Mouse (Mus musculus) heart, adult 2 months (tissue): ENCODE results near the gene Csnka2ip.

Source experiments
- CTCF ChIP-seq: fragments of 200-600 bp; IDR thresholded peaks from 2 replicates; pipeline ENCODE4 v1.8.1; 2022; ENCODE audit warnings: antibody characterized with exemption, mild to moderate bottlenecking, moderate library complexity
- POLR2A ChIP-seq: fragments of 200-500 bp; IDR thresholded peaks from 2 replicates; pipeline ENCODE4 v1.6.1; 2011; ENCODE audit warnings: mild to moderate bottlenecking, low read depth, low read length, control low read depth; ENCODE audit not compliant: insufficient read depth

- no peak for TF ChIP-seq POLR2A
- no peak for TF ChIP-seq CTCF
These were observed 12.4 kb upstream of the Csnka2ip start for GRCm38 (mm10) chr16:64614648-64615047.
